Mouse (Mus musculus) liver, embryonic 13.5 days (tissue): Measurements from ENCODE around the gene Gpcpd1. TPM values are rescaled to one million over a fixed set of nuclear protein-coding genes. Genes with fewer than 3 reads are reported as not detected.

ENCODE experiments used
- ATAC-seq: fragments of 200-750 bp; cut with Nextera tagmentation; 2 replicates; pipeline ENCODE4 v1.8.0; 2017; ENCODE audit warnings: low read depth, mild to moderate bottlenecking, moderate number of reproducible peaks, moderate library complexity
- DNase-seq: peaks from one replicate; pipeline ENCODE4 v3.0.0; 2022
- H3K27ac ChIP-seq: fragments of 300-500 bp; sonication (generic); 2 replicates; pipeline ENCODE4 v1.5.1; 2015; ENCODE audit warnings: moderate library complexity, mild to moderate bottlenecking, inconsistent platforms
- H3K27me3 ChIP-seq: fragments of 300-500 bp; sonication (generic); 2 replicates; pipeline ENCODE4 v1.6.1; 2015; ENCODE audit warnings: mild to moderate bottlenecking, inconsistent platforms
- H3K36me3 ChIP-seq: fragments of 300-500 bp; sonication (generic); 2 replicates; pipeline ENCODE4 v1.6.1; 2015; ENCODE audit warnings: mild to moderate bottlenecking, inconsistent platforms
- H3K4me1 ChIP-seq: fragments of 300-500 bp; sonication (generic); replicated peaks from 2 replicates; pipeline ENCODE4 v1.6.1; 2015; ENCODE audit warnings: inconsistent platforms
- H3K4me2 ChIP-seq: fragments of 300-500 bp; sonication (generic); 2 replicates; pipeline ENCODE4 v1.6.1; 2015; ENCODE audit warnings: inconsistent platforms, mild to moderate bottlenecking, moderate library complexity
- H3K4me3 ChIP-seq: fragments of 300-500 bp; sonication (generic); replicated peaks from 2 replicates; pipeline ENCODE4 v1.5.1; 2015; ENCODE audit warnings: mild to moderate bottlenecking, inconsistent platforms
- H3K9ac ChIP-seq: fragments of 300-500 bp; sonication (generic); 2 replicates; pipeline ENCODE4 v1.6.1; 2015; ENCODE audit warnings: mild to moderate bottlenecking, inconsistent platforms
- H3K9me3 ChIP-seq: fragments of 300-500 bp; sonication (generic); replicated peaks from 2 replicates; pipeline ENCODE4 v1.6.1; 2016; ENCODE audit warnings: inconsistent platforms
- WGBS: fragments of 180-500 bp; shearing (Covaris S2); methylation state at CpG from one replicate; pipeline ENCODE4 v1.1.7; 2015; ENCODE audit not compliant: insufficient replicate concordance; 5-methylcytosine and 5-hydroxymethylcytosine counted together
- polyA plus RNA-seq: library from polyadenylated mRNA; unstranded; fragments of >200 nt; fragmentation: Nextera tagmentation; extraction: Ambion mirVana; gene quantifications from 2 replicates; pipeline ENCODE4 v1.2.1, GENCODE M21; 2015

Gene Gpcpd1
- polyA plus RNA-seq, 1 experiment from 2014 or later = 64.5 TPM

- DNase-seq = no peak
- Histone ChIP-seq H3K27me3 (no peaks in the 10 kb centered on the region), H3K27ac (no peak overlapping the region), H3K4me2 (no peak overlapping the region), H3K4me1 (peaks cover 42% of the 10 kb centered on the region), H3K4me3 (no peak overlapping the region), H3K9me3 (no peaks in the 10 kb centered on the region), H3K9ac (no peak overlapping the region), H3K36me3 (no peaks in the 10 kb centered on the region)
- WGBS = 80% methylated on average over 13 of the region's 13 CpGs
- no peak for ATAC-seq
Measured at GRCm38 (mm10) chr2:132515607-132516006, 71.9 kb downstream of the Gpcpd1 start.

GRCm38 (mm10) chr2:132515076-132515475 lies 72.5 kb downstream of the Gpcpd1 start:
- H3K9ac ChIP-seq = no peak overlapping the region
- DNase-seq (no peak), ATAC-seq (no peak)
- H3K27ac ChIP-seq = no peak overlapping the region
- WGBS = 82% methylated on average over 14 of the region's 14 CpGs
- H3K9me3 ChIP-seq = no peaks in the 10 kb centered on the region
- H3K4me1 ChIP-seq = peaks cover 43% of the 10 kb centered on the region
- H3K4me3 ChIP-seq = no peak overlapping the region
- no peak overlapping the region for H3K4me2 ChIP-seq
- H3K36me3 ChIP-seq = no peaks in the 10 kb centered on the region
- H3K27me3 ChIP-seq = no peaks in the 10 kb centered on the region

GRCm38 (mm10) chr2:132514353-132514752 lies 73.2 kb downstream of the Gpcpd1 start:
- H3K9ac ChIP-seq = no peak overlapping the region
- no peak overlapping the region for H3K4me3 ChIP-seq
- H3K4me1 ChIP-seq = peaks cover 43% of the 10 kb centered on the region
- ATAC-seq (no peak), DNase-seq (no peak)
- no peaks in the 10 kb centered on the region for H3K9me3 ChIP-seq
- WGBS = 45% methylated on average over 6 of the region's 6 CpGs
- H3K4me2 ChIP-seq = no peak overlapping the region
- H3K27me3 ChIP-seq = no peaks in the 10 kb centered on the region
- no peak overlapping the region for H3K27ac ChIP-seq
- no peaks in the 10 kb centered on the region for H3K36me3 ChIP-seq

GRCm38 (mm10) chr2:132513371-132514181 lies 74.0 kb downstream of the Gpcpd1 start:
- ATAC-seq (no peak), DNase-seq (no peak)
- H3K27me3 ChIP-seq = no peaks in the 10 kb centered on the region
- peaks cover 40% of the 10 kb centered on the region for H3K4me1 ChIP-seq
- peak overlapping the region; percentile 37; the same call in 1 of the 2 replicates for H3K4me3 ChIP-seq
- H3K9ac ChIP-seq = no peak overlapping the region
- H3K36me3 ChIP-seq = no peaks in the 10 kb centered on the region
- WGBS = 52% methylated on average over 12 of the region's 12 CpGs
- peak overlapping the region; percentile 66 for H3K4me2 ChIP-seq
- no peak overlapping the region for H3K27ac ChIP-seq
- H3K9me3 ChIP-seq = no peaks in the 10 kb centered on the region

- H3K27ac ChIP-seq = peak overlapping the region; percentile 56
- ATAC-seq (no peak), DNase-seq (no peak)
- H3K36me3 ChIP-seq = no peaks in the 10 kb centered on the region
- H3K4me2 ChIP-seq = peak overlapping the region; percentile 66
- H3K27me3 ChIP-seq = no peaks in the 10 kb centered on the region
- WGBS = 30% methylated on average over 11 of the region's 11 CpGs
- peaks cover 37% of the 10 kb centered on the region for H3K4me1 ChIP-seq
- H3K9ac ChIP-seq = peak overlapping the region; percentile 55
- H3K9me3 ChIP-seq = no peaks in the 10 kb centered on the region
- H3K4me3 ChIP-seq = peak overlapping the region; percentile 37
Measured at GRCm38 (mm10) chr2:132512977-132513351, 74.6 kb downstream of the Gpcpd1 start.

GRCm38 (mm10) chr2:132512051-132512976 lies 75.2 kb downstream of the Gpcpd1 start:
- Histone ChIP-seq H3K4me3 (peak overlapping the region; percentile 37), H3K27me3 (no peaks in the 10 kb centered on the region), H3K36me3 (no peaks in the 10 kb centered on the region), H3K4me2 (peak overlapping the region; percentile 66), H3K27ac (peak overlapping the region; percentile 56), H3K9me3 (no peaks in the 10 kb centered on the region), H3K9ac (peak overlapping the region; percentile 55), H3K4me1 (peaks cover 36% of the 10 kb centered on the region)
- ATAC-seq (peak; percentile 84), DNase-seq (peak; percentile 27)
- WGBS = 5% methylated on average over 19 of the region's 19 CpGs

GRCm38 (mm10) chr2:132511011-132511818 lies 76.3 kb downstream of the Gpcpd1 start:
- H3K27me3 ChIP-seq = no peaks in the 10 kb centered on the region
- H3K9ac ChIP-seq = no peak overlapping the region
- H3K36me3 ChIP-seq = no peaks in the 10 kb centered on the region
- ATAC-seq (no peak), DNase-seq (no peak)
- H3K4me2 ChIP-seq = no peak overlapping the region
- H3K27ac ChIP-seq = no peak overlapping the region
- H3K4me3 ChIP-seq = no peak overlapping the region
- peaks cover 36% of the 10 kb centered on the region for H3K4me1 ChIP-seq
- no peaks in the 10 kb centered on the region for H3K9me3 ChIP-seq
- WGBS = 52% methylated on average over 5 of the region's 7 CpGs

- Histone ChIP-seq H3K4me3 (no peak overlapping the region), H3K9me3 (no peaks in the 10 kb centered on the region), H3K27me3 (no peaks in the 10 kb centered on the region), H3K36me3 (no peaks in the 10 kb centered on the region), H3K9ac (no peak overlapping the region), H3K4me1 (peaks cover 36% of the 10 kb centered on the region), H3K4me2 (no peak overlapping the region), H3K27ac (no peak overlapping the region)
- WGBS = 50% methylated on average over 1 of the region's 1 CpGs
- DNase-seq (no peak), ATAC-seq (no peak)
Measured at GRCm38 (mm10) chr2:132509714-132510113, 77.8 kb downstream of the Gpcpd1 start.

- Histone ChIP-seq H3K4me3 (no peak overlapping the region), H3K27ac (no peak overlapping the region), H3K9ac (no peak overlapping the region), H3K4me2 (no peak overlapping the region), H3K36me3 (no peaks in the 10 kb centered on the region), H3K4me1 (peaks cover 35% of the 10 kb centered on the region), H3K27me3 (no peaks in the 10 kb centered on the region), H3K9me3 (no peaks in the 10 kb centered on the region)
- DNase-seq (no peak), ATAC-seq (no peak)
- 62% methylated on average over 9 of the region's 9 CpGs for WGBS
Measured at GRCm38 (mm10) chr2:132509261-132509660, 78.3 kb downstream of the Gpcpd1 start.

GRCm38 (mm10) chr2:132507521-132507920 lies 80.0 kb downstream of the Gpcpd1 start:
- Histone ChIP-seq H3K27ac (no peak overlapping the region), H3K4me3 (no peak overlapping the region), H3K4me1 (peaks cover 17% of the 10 kb centered on the region), H3K4me2 (no peak overlapping the region), H3K36me3 (no peaks in the 10 kb centered on the region), H3K27me3 (no peaks in the 10 kb centered on the region), H3K9ac (no peak overlapping the region), H3K9me3 (no peaks in the 10 kb centered on the region)
- ATAC-seq = no peak
- WGBS = 57% methylated on average over 6 of the region's 6 CpGs
- DNase-seq = no peak

GRCm38 (mm10) chr2:132507091-132507490 lies 80.4 kb downstream of the Gpcpd1 start:
- no peak for ATAC-seq
- Histone ChIP-seq H3K36me3 (no peaks in the 10 kb centered on the region), H3K4me3 (no peak overlapping the region), H3K27me3 (no peaks in the 10 kb centered on the region), H3K9ac (no peak overlapping the region), H3K4me1 (peaks cover 13% of the 10 kb centered on the region), H3K9me3 (no peaks in the 10 kb centered on the region), H3K27ac (no peak overlapping the region), H3K4me2 (no peak overlapping the region)
- no peak for DNase-seq
- WGBS = 63% methylated on average over 14 of the region's 14 CpGs
